9 mouse cellular contexts compared by ENCODE assay signal in the genomic region with DNA sequence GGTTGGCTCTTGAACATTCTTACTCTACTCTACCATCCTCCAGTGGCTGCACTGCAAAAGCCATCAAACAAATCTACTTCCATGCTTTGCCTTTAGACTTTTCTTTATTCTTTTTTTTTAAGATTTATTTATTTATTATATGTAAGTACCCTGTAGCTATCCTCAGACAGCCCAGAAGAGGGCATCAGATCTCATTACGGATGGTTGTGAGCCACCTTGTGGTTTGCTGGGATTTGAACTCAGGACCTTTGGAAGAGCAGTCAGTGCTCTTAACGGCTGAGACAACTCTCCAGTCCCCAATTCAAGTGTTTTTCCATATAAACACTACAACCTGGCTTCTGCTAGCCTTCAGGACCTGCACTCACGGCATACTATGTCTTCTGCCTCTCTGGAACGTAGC. TPM values are rescaled to one million over a fixed set of nuclear protein-coding genes. Genes with fewer than 3 reads are reported as not detected.
DNase-seq lines count a peak whose midpoint lies in the region; ATAC-seq lines count a peak whose summit lies in the region.
"Had no signal": no experiment of that assay in that cellular context is flagged by ENCODE, and none has a peak within 500 bp of the region (broad histone marks: within the 10 kb centered on the region; RNA-seq: fewer than 3 reads in every experiment).

No protein-coding gene starts in this region.

- peak; percentile 8 for DNase-seq in adrenal gland, postnatal 14 days
- no peak for DNase-seq in adrenal gland, postnatal 25 days
- DNase-seq in naive thymus-derived CD4-positive, alpha-beta T cell, adult 2 months (ENCODE audit: low read depth) = peak; percentile 24
- DNase-seq in layer of hippocampus, postnatal 36 days = no peak
- DNase-seq in right cerebral cortex, postnatal 10 days (ENCODE audit: low spot score in 2 of 2) = no peak

- H3K4me1 ChIP-seq in megakaryocyte, embryonic 14.5 days = peaks cover 29% of the 10 kb centered on the region
- peaks cover 25% of the 10 kb centered on the region for H3K4me1 ChIP-seq in hindbrain, embryonic 15.5 days (replicated peaks)

- H3K27me3 ChIP-seq in megakaryocyte, embryonic 14.5 days (replicated peaks) = no peaks in the 10 kb centered on the region
- no peaks in the 10 kb centered on the region for H3K27me3 ChIP-seq in hindbrain, embryonic 15.5 days

- ATAC-seq in megakaryocyte, adult 5-6 weeks (ENCODE audit: poor library complexity, severe bottlenecking) = no peak
- no peak for ATAC-seq in hindbrain, embryonic 15.5 days (ENCODE audit: low FRiP score, low read depth)

- no peak overlapping the region for H3K27ac ChIP-seq in hindbrain, embryonic 15.5 days (replicated peaks)

- peak overlapping the region; percentile 76 for H3K4me2 ChIP-seq in hindbrain, embryonic 15.5 days

- H3K9me3 ChIP-seq in megakaryocyte, embryonic 14.5 days = no peaks in the 10 kb centered on the region
- no peaks in the 10 kb centered on the region for H3K9me3 ChIP-seq in hindbrain, embryonic 15.5 days

- peaks cover 7% of the 10 kb centered on the region for H3K36me3 ChIP-seq in megakaryocyte, embryonic 14.5 days (replicated peaks; ENCODE audit: low read length)
- no peaks in the 10 kb centered on the region for H3K36me3 ChIP-seq in hindbrain, embryonic 15.5 days

- no peak overlapping the region for H3K9ac ChIP-seq in hindbrain, embryonic 15.5 days

- WGBS in hindbrain, embryonic 15.5 days = 88% methylated on average over 4 of the region's 4 CpGs

- peak overlapping the region; percentile 64 for H3K4me3 ChIP-seq in megakaryocyte, embryonic 14.5 days (replicated peaks)
- H3K4me3 ChIP-seq in hindbrain, embryonic 15.5 days = peak overlapping the region; percentile 93; the same call in 1 of the 2 replicates

RNA-seq across cellular contexts. Expression of gene Plaa, which starts 1.6 kb away (rescaled TPM):
- total RNA-seq in adrenal gland, postnatal 14 days (2021) = 59.5 and 66.7 TPM in 2 replicates
- total RNA-seq in adrenal gland, postnatal 25 days (2021) = 61.2 and 62.8 TPM in 2 replicates
- polyA plus RNA-seq in megakaryocyte, embryonic 14.5 days (2012; ENCODE audit: insufficient read depth, low replicate concordance) = 31.1 and 72.2 TPM in 2 replicates
- 56.3 and 59.9 TPM in 2 replicates for total RNA-seq in megakaryocyte, adult 5-6 weeks (2015)
- 70.2 and 86.7 TPM in 2 replicates for total RNA-seq in megakaryocyte, adult 5-6 weeks (2017)
- 67.2 and 70.2 TPM in 2 replicates for polyA plus RNA-seq in hindbrain, embryonic 15.5 days (2015; fragmentation: Nextera tagmentation; extraction: Ambion mirVana)
- 10 to 100 TPM; 46.1 to 46.8 TPM for total RNA-seq in layer of hippocampus, postnatal 36 days (2021)

RNA-seq across cellular contexts. Expression of gene Ift74, which starts 12.9 kb away (rescaled TPM):
- 15.9 and 18.6 TPM in 2 replicates for total RNA-seq in adrenal gland, postnatal 14 days (2021)
- total RNA-seq in adrenal gland, postnatal 25 days (2021) = 17.0 and 17.7 TPM in 2 replicates
- polyA plus RNA-seq in megakaryocyte, embryonic 14.5 days (2012; ENCODE audit: insufficient read depth, low replicate concordance) = 0.89 TPM in 1 of 2 replicates, not detected in the other
- total RNA-seq in megakaryocyte, adult 5-6 weeks (2015) = 3.4 and 4.5 TPM in 2 replicates
- 6.3 and 13.7 TPM in 2 replicates for total RNA-seq in megakaryocyte, adult 5-6 weeks (2017)
- 21.7 and 23.3 TPM in 2 replicates for polyA plus RNA-seq in hindbrain, embryonic 15.5 days (2015; fragmentation: Nextera tagmentation; extraction: Ambion mirVana)
- total RNA-seq in layer of hippocampus, postnatal 36 days (2021) = 10 to 100 TPM; 26.8 to 30.0 TPM

RNA-seq across cellular contexts. Expression of gene Caap1, which starts 44.8 kb away (rescaled TPM):
- 10.0 TPM in 2 replicates for total RNA-seq in adrenal gland, postnatal 14 days (2021)
- 10.5 and 11.9 TPM in 2 replicates for total RNA-seq in adrenal gland, postnatal 25 days (2021)
- polyA plus RNA-seq in megakaryocyte, embryonic 14.5 days (2012; ENCODE audit: insufficient read depth, low replicate concordance) = 3.7 TPM in 1 of 2 replicates, not detected in the other
- 18.9 and 19.1 TPM in 2 replicates for total RNA-seq in megakaryocyte, adult 5-6 weeks (2015)
- 19.2 and 19.6 TPM in 2 replicates for total RNA-seq in megakaryocyte, adult 5-6 weeks (2017)
- 14.8 and 16.0 TPM in 2 replicates for polyA plus RNA-seq in hindbrain, embryonic 15.5 days (2015; fragmentation: Nextera tagmentation; extraction: Ambion mirVana)
- 10 to 100 TPM; 11.1 to 12.6 TPM for total RNA-seq in layer of hippocampus, postnatal 36 days (2021)

RNA-seq across cellular contexts. Expression of gene Gm10306, which starts 45.0 kb away (rescaled TPM):
- not detected in 2 replicates for total RNA-seq in adrenal gland, postnatal 14 days (2021)
- total RNA-seq in adrenal gland, postnatal 25 days (2021) = not detected in 2 replicates
- polyA plus RNA-seq in megakaryocyte, embryonic 14.5 days (2012; ENCODE audit: insufficient read depth, low replicate concordance) = not detected in 2 replicates
- not detected in 2 replicates for total RNA-seq in megakaryocyte, adult 5-6 weeks (2015)
- not detected in 2 replicates for total RNA-seq in megakaryocyte, adult 5-6 weeks (2017)
- not detected in 2 replicates for polyA plus RNA-seq in hindbrain, embryonic 15.5 days (2015; fragmentation: Nextera tagmentation; extraction: Ambion mirVana)
- not detected for total RNA-seq in layer of hippocampus, postnatal 36 days (2021)
- total RNA-seq: heart, postnatal 10 days had no signal

RNA-seq across cellular contexts. Expression of gene Lrrc19, which starts 48.5 kb away (rescaled TPM):
- total RNA-seq in adrenal gland, postnatal 14 days (2021) = not detected in 2 replicates
- total RNA-seq in adrenal gland, postnatal 25 days (2021) = not detected in 2 replicates
- polyA plus RNA-seq in megakaryocyte, embryonic 14.5 days (2012; ENCODE audit: insufficient read depth, low replicate concordance) = not detected in 2 replicates
- not detected in 2 replicates for total RNA-seq in megakaryocyte, adult 5-6 weeks (2015)
- not detected in 2 replicates for total RNA-seq in megakaryocyte, adult 5-6 weeks (2017)
- 0.26 and 0.35 TPM in 2 replicates for polyA plus RNA-seq in hindbrain, embryonic 15.5 days (2015; fragmentation: Nextera tagmentation; extraction: Ambion mirVana)
- total RNA-seq in layer of hippocampus, postnatal 36 days (2021) = not detected
- total RNA-seq: heart, postnatal 10 days had no signal

Comparison
In these comparisons a context has a peak if more than half of its experiments do, and no peak if none do; other contexts are left out.
1. DNase-seq: peak in adrenal gland, postnatal 14 days (single experiment) and naive thymus-derived CD4-positive, alpha-beta T cell, adult 2 months (single experiment); none in adrenal gland, postnatal 25 days (single experiment), layer of hippocampus, postnatal 36 days (0 of 2) and right cerebral cortex, postnatal 10 days (0 of 2).